Mouse (Mus musculus) adrenal gland, adult 8-10 months (tissue): ENCODE data around the gene Srsf10. TPM values are rescaled to one million over a fixed set of nuclear protein-coding genes. Genes with fewer than 3 reads are reported as not detected.

Experiments
- DNase-seq: peaks from one replicate; pipeline ENCODE4 v3.0.0; 2022
- total RNA-seq, 4 experiments: library from RNA; stranded (reverse); gene quantifications; 2 replicates each; pipeline ENCODE4 v1.2.4; 2022

Gene Srsf10
- total RNA-seq, 4 experiments from 2014 or later = 93.3 to 127 (median 104) TPM

- no peak for DNase-seq
These were observed 30.1 kb downstream of the Srsf10 start for GRCm38 (mm10) chr4:135885676-135886075.

GRCm38 (mm10) chr4:135886184-135886583 is 30.6 kb downstream of the Srsf10 start:
- DNase-seq = no peak

GRCm38 (mm10) chr4:135888448-135889057 is 33.0 kb downstream of the Srsf10 start:
- no peak for DNase-seq

- DNase-seq = no peak
These were observed 33.8 kb downstream of the Srsf10 start for GRCm38 (mm10) chr4:135889146-135889883.

- peak; percentile 69 for DNase-seq
These were observed 34.3 kb downstream of the Srsf10 start for GRCm38 (mm10) chr4:135889884-135890283.

- no peak for DNase-seq
These were observed 36.0 kb downstream of the Srsf10 start for GRCm38 (mm10) chr4:135891539-135891938.

- DNase-seq = no peak
These were observed 37.3 kb downstream of the Srsf10 start for GRCm38 (mm10) chr4:135892884-135893283.

- no peak for DNase-seq
These were observed 39.6 kb downstream of the Srsf10 start, which contains the start of gene Cnr2 for GRCm38 (mm10) chr4:135895071-135895571. TSS of gene Cnr2 (plus strand) at chr4:135895394.

- no peak for DNase-seq
These were observed 40.6 kb downstream of the Srsf10 start for GRCm38 (mm10) chr4:135896157-135896556.

GRCm38 (mm10) chr4:135898380-135899049 is 43.0 kb downstream of the Srsf10 start:
- DNase-seq = peak; percentile 48

GRCm38 (mm10) chr4:135899050-135899448 is 43.5 kb downstream of the Srsf10 start:
- DNase-seq = no peak

- DNase-seq = no peak
These were observed 44.5 kb downstream of the Srsf10 start for GRCm38 (mm10) chr4:135900008-135900407.

GRCm38 (mm10) chr4:135902606-135903242 is 47.2 kb downstream of the Srsf10 start:
- no peak for DNase-seq

GRCm38 (mm10) chr4:135904810-135905209 is 49.3 kb downstream of the Srsf10 start:
- DNase-seq = no peak

GRCm38 (mm10) chr4:135906633-135907032 is 51.1 kb downstream of the Srsf10 start:
- no peak for DNase-seq

- DNase-seq = no peak
These were observed 53.9 kb downstream of the Srsf10 start for GRCm38 (mm10) chr4:135909326-135910066.

- DNase-seq = no peak
These were observed 56.0 kb downstream of the Srsf10 start for GRCm38 (mm10) chr4:135911531-135911930.

GRCm38 (mm10) chr4:135912164-135912563 is 56.6 kb downstream of the Srsf10 start:
- no peak for DNase-seq

GRCm38 (mm10) chr4:135912835-135913234 is 57.3 kb downstream of the Srsf10 start:
- no peak for DNase-seq

GRCm38 (mm10) chr4:135913433-135913832 is 57.9 kb downstream of the Srsf10 start:
- no peak for DNase-seq

- no peak for DNase-seq
These were observed 63.2 kb downstream of the Srsf10 start for GRCm38 (mm10) chr4:135918635-135919279.

- no peak for DNase-seq
These were observed 63.7 kb downstream of the Srsf10 start for GRCm38 (mm10) chr4:135919280-135919639.
